Mouse (Mus musculus): ENCODE measurements around the gene Rps6kl1.

- no peak for TF ChIP-seq CTCF (IDR thresholded peaks at IDR 0.05 in 2 of 3, conservative IDR thresholded peaks at IDR 0.05 in 1 of 3; ENCODE audit: control insufficient read depth in 1 of 3, insufficient read depth in 1 of 3, low read depth in 2 of 3, low read length in 3 of 3, poor library complexity in 1 of 3, severe bottlenecking in 1 of 3)
- TF ChIP-seq ZC3H11A (IDR thresholded peaks at IDR 0.05; ENCODE audit: low read depth, low read length) = no peak
- TF ChIP-seq RCOR1 (IDR thresholded peaks at IDR 0.05; ENCODE audit: low read depth, low read length) = no peak
- TF ChIP-seq TAL1 (IDR thresholded peaks at IDR 0.05; ENCODE audit: low read length) = no peak
- no peak for TF ChIP-seq GABPA (IDR thresholded peaks at IDR 0.05; ENCODE audit: low read depth, low read length)
- TF ChIP-seq MAFK (IDR thresholded peaks at IDR 0.05; ENCODE audit: borderline replicate concordance, low read depth, low read length) = no peak
- TF ChIP-seq POLR2AphosphoS2 (IDR thresholded peaks at IDR 0.05; ENCODE audit: low read length) = no peak
- TF ChIP-seq POLR2A (IDR thresholded peaks at IDR 0.05; ENCODE audit: control insufficient read depth in 1 of 2, insufficient read depth in 1 of 2, low read depth in 1 of 2, low read length in 2 of 2, poor library complexity in 1 of 2) = no peak
These were observed 18.8 kb upstream of the Rps6kl1 start for GRCm38 (mm10) chr12:85169877-85170276.

All from MEL (cell line).